Mouse (Mus musculus): Measurements from ENCODE around the gene Plpp4.

Plpp4 gene

DNA sequence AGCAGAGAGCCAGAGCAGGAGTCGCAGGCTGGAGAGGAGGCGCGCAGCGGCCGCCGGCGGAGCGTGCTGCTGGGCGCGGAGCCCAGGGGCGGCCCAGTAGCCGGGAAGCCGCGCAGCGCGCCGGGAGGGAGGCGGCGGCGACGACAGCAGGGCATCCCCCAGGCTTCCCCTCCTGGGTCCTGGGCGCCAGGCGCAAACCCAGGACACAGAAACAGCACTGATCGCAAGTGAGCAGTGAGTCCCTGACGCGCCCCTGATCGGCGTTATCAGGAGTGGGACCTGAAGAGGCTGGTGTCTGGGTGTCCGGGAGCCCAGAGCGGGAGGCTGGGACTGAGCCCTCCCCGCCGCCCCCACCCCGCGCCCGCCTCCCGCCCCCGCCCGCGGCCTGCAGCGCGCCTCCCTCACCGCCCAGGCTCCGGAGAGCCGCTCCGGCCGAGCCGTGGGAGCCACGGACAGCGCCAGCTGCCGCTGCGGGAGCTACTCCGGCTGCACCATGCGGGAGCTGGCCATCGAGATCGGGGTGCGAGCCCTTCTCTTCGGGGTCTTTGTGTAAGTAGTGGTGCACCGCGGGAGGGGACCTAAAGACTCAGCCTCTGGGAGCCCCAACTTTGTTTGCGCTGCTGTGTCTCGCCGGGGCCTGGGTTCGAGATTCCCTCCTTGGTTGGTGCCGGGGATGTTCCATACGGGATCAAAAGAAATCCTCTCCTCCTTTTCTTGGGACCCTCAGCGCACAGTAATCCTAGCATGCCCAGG, at the start of gene Plpp4:
Gene Plpp4 (plus strand): TSS at position 411 of the 753 bp plus-strand sequence.
- DNase-seq (ENCODE audit: low read depth): no peak

DNA sequence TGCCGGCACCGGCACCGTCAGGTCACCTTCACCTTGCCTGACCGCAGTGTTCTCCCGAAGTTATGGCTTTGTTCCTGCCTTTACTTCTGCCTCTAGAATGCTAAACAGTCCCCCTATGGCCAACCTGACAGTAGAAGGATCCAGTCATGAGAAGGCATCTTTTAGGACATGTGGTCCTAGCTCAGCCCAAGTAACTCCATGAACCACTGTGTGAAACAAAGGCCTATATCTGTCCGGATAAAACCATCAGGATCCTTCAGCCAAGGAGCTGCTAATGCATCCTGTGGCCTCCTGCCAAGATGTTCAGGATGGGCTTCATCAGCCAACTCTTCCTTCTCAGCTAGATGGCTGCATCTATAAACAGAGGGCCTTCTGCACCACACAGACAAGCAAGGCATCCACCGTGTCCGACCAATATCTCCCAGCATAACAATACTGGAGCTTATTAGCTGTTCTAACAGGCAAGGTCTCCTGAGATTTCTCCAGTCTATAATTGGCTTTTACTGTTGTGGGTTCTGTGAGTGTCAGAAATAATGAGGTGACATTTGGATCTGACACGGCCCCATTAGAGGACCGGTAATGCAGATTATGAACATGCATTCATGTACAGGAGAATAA, 40.8 kb upstream of the Plpp4 start:
- DNase-seq (ENCODE audit: low read depth): no peak

DNA sequence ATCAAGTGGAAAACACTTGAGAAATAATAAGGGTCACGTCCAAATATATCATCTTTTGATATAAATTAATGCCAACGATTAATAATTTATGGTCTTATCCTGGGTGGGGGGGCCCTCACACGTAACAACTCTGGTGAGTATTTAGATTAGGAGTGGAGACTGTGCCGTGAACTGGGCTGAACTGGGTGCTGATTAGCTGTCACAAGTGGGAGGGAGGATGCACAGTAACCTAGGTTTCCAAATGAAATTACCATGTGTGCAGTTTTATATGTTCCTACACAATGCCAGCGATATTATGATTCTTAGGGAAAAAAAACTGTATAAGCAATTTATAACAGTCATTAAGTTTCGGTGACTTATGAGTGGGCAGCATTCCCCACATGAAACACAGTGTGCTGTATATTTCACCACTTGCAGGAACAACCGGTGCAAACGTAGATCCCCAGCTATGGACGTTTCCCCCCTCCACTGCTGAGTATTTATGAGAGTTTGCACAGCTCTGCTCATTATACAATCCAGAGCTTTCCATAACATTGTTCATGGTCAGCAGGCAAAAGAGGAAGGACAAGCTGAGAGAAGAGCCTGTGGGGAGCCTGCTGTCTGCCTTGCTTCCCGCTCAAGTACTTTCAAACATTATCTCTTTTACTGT, 40.2 kb upstream of the Plpp4 start:
- no peak for DNase-seq (ENCODE audit: low read depth)

DNA sequence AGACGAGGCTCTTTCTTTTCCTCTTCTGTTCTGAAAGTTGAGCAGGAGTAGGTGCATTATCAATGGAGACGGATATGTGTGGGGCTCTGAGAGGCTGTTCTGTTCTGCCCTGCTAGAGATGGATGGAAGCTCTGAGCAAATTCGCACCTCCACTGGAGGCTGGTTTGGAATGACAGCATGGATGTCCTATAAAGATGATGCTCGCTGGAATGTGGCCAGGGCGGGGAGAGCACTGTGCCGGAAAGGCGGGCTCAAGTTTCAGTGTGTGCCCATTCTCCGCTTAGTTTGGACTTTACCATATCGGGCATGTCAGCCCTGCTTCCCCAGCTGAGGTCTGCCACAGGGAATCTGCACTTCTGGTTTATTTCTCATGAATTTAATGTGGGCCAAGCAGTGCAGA, 35.9 kb upstream of the Plpp4 start:
- DNase-seq (ENCODE audit: low read depth): no peak

DNA sequence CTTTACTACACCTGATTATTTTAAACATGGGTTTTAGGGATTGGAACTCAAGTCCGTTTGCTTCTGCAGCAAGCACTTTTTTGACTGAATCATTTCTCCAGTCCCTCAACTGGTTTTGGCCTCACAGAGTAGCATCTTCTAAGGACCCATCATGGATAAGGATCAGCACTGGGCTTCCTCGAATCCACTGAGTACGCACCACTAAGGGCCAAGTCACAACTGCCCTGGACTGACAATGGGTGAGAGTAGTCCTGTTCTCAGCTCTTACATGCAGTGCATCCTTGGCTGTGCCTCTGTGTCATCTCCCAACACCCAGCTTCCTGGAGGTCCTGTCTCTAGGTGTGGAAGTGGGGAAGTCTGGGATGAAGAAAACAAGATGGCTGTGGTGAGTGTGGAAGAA, 35.2 kb upstream of the Plpp4 start:
- no peak for DNase-seq (ENCODE audit: low read depth)

DNA sequence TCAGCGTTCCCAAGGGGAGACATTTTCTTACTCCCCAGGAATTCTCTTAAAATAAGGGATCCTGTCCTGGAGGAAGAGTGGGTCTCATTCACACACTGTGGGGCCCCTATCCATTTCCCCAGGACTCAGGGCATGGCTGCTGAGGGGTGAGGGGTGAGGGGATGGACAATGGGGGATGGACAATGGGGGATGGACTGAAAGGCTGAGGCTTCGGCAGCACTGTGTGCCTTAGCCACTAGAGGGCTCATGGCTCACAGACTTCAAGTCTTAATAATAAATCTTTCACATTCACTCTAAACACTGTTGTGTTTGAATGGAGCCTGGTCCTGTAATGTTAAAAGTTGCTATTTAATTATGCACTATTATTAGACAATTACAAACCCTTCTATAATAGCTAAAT, 21.4 kb upstream of the Plpp4 start:
- no peak for DNase-seq (ENCODE audit: low read depth)

DNA sequence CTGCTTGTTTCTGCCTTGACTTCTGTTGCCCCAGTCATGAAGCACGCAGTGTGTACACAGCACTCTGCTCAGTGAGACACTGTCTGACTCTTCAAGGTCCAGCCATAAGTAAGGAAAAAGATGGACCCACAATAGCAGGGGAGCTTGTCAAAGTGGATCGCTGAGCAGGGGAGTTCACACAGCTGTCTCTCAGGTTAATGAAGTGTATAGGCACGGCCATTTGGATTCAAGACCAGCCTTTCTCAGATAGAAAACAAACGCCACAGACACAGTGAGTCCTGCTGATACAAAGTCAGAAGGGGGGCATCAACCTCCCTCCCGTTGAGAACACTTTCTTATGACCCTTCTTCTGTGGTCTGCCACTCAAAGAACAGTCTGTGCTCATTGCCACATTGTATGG, 20.8 kb upstream of the Plpp4 start:
- DNase-seq (ENCODE audit: low read depth): no peak

DNA sequence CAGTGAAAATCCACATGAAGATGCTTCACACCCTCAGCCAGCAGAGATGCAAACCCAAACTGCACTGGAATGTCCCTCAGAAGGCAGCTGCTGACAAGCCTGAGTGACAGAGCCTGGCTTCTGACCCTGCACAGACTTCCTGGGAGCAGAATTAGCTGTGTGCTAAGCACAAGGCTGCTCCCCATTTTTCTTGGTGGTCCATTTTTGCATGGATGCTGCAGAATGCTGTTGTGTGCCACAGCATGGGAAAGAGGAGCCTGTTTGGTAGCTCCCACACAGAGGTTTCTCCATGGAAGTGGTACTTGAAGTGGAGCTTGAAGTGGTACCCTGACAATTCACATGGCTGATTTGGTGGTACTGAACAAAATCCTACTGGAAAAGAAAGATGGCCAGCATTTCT, 5.8 kb upstream of the Plpp4 start:
- no peak for DNase-seq (ENCODE audit: low read depth)

DNA sequence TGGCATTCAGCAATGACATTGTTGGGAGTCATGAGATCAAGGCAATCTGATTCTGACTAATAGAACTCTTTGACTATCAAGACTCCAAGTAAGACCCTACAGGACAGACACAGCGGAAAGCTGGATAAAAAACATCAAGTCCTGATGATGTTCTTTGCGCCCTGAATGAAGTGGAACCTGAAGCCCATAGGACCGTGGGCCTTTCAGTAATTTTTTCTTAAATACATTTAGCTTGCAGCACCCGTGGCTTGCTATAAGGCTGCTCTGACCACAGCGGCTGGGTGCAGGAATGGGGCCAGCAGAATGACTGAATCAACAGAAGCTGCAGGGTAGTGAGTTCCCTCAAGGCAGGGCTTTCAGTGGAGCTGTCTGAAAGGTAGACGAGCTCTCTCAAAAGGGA, 3.4 kb upstream of the Plpp4 start:
- DNase-seq (ENCODE audit: low read depth): no peak

DNA sequence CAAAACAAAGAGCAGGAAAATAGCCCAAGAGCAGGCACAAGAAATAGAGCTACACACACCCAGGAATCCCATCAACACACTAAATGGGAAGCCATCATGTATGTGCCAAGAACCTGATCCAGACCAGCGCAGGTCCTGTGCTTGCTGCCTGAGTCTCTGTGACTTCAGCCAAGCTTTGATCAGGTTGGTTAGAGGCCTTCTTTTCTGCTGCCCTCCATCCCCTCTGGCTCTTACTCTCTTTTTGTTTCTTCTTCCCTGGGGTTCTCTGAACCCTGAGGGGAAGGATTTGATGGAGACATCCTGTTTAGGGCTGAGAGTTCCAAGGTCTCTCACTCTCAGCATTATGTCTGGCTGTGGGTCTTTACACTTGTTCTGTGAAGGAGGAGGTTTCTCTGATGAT, 2.7 kb upstream of the Plpp4 start:
- no peak for DNase-seq (ENCODE audit: low read depth)

DNA sequence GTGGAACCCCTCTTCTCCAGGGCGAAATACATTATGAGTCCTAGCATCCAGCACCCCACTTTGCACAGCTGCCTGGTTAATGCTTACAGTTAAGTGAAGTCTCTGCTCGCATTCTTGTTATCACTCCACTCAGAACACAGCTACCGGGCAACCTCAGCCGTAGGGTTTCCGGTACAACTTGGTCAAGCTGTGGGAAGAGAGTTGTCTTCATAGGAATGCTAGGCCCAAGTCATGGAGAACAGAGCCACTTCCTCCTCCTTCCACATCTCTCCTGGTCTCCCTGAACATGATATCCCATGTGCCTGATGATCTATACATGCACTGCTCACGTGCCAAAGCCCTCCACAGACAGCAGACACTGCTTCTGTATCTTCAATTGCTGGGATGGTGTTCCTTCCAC, 1.4 kb upstream of the Plpp4 start:
- no peak for DNase-seq (ENCODE audit: low read depth)

DNA sequence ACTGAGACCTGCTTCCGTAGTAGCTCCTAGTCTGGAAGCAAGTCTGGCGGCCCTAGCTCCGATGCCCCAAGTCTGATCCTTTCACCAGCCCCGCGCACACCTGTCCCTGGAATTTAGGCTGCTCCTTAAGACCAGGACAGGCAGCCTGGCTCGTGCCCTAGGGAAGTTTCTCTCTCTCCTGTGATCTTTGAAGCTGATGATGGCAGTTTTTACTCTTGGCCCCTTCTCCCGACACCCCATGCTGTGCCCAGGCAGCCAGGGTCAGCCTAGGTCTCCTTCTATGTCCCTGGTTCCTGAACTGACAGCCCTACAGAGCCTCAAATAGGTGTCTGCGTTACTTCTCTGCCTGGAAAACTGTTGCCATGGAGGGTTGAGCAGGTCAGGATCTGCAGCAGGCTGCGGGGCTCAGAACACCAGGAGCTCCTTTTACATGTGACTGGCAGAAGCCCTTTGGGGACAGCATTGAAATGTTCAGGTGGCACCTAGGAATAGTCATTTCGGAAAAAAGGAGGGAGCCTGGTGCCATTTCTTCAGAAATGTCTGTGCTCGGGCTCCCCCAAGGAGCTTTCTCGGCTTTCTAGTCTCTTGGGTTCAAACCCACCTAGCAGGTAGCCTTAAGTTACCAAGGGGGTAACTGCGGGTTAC, 665 bp downstream of the Plpp4 start:
- no peak for DNase-seq (ENCODE audit: low read depth)

DNA sequence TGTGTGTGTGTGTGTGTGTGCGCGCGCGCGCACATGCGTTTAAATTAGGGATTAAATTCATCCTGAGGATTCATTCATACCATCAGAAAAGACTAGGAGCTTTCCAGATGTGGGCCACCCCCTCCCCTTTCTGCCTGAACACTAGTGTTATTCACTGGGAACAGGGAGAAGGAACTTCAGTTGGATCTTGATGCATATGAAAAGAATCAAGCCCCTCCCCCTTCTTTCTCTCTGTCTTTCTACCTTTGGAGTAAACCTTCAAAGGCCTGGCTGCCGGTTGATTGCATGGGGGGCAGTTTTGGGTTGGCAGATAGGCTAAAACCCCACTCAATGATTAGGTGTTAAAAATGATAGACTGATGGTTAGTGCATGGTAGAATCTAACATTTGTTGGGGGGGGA, 1.5 kb downstream of the Plpp4 start:
- no peak for DNase-seq (ENCODE audit: low read depth)

DNA sequence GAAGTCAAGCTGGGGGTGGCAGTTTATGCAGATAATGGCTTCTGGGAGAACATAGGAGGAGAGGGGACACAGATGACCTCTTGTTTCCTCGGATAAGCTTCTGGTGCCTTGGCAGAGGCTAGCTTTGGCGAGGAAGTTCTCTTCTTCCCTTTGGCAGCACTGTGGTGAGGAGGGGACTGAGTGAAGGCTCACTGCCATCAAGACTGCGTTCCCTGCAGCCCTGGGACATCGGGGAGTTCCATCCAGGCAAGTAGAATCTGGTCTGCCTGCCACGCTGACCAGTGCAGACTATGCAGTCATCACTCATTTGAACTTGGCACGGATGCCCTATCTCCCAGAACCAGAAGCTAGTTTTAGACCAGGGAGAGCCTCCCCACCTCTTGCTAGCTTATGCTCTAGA, 2.4 kb downstream of the Plpp4 start:
- no peak for DNase-seq (ENCODE audit: low read depth)

DNA sequence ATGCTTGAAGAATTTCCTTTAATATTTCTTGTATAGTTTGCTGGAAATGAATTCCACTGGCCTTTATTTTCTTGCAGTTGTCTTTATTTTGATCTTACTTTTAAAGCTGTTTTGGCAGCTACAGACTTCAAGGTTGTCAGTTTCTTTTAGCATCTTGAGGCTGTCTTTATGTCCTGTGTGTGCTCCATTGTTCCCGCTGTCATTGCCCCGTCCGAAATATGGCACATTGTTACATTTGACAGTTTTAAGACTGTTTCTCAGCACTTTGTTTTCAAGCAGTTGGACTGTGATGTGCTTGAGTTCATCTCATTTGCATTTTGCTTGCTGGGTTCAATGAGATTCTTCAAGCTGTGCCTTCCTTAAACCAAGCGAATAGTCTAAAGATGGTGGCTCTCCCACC, 17.0 kb downstream of the Plpp4 start:
- DNase-seq (ENCODE audit: low read depth): no peak

DNA sequence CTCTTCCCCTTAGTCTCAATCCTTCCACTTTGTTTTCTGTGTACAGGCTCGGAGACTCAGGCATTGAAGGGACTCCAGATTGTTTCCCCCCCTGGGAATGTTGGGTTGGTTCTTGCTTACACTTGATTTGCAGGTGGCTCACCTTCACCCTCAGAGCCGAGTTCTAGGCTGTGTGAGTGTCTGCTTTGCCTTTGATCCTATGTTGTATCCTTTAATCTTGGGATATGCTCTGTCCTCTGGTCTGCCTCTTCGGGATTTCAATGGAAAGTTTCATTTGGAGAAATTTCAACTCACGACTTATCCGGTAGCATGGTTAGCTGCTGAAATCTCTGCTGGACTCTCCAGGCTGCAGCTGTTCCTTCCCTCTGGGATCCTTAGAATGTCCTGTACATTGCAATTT, 17.9 kb downstream of the Plpp4 start:
- no peak for DNase-seq (ENCODE audit: low read depth)

DNA sequence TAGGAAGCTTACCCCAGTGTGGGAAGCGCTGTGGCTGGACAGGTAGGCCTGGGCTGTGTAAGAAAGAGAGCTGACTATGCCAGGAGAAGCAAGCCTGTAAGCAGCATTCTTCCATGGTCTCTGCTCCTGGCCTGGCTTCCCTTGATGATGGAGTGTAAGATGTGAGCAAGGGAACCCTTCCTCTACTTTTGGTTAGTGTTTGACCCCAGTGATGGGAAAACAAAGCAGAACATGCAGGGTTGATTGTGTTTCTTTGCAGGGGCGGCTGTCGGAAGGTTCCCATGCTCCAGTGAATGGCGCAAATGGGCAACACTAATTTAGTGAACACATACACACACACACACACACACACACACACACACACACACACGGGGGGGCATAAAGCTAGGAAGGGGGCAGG, 20.9 kb downstream of the Plpp4 start:
- no peak for DNase-seq (ENCODE audit: low read depth)

DNA sequence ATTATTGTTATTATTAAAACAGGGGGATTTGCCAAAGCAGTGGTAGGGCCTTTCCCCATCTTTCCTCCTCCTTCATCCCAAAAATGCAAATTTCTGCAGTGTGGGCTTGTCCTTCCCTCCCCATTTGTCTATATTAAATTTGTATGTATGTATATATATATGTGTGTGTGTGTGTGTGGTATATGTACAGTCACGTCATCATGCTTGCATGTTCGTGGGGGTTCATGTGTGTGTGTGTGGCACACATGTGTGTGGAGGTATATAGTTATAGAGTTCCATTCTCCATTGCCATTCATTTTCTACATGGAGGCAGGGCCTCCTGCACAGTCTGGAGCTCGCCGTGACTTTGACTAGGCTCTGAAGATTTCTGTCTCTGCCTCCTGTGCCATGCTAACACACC, 22.0 kb downstream of the Plpp4 start:
- DNase-seq (ENCODE audit: low read depth): no peak

DNA sequence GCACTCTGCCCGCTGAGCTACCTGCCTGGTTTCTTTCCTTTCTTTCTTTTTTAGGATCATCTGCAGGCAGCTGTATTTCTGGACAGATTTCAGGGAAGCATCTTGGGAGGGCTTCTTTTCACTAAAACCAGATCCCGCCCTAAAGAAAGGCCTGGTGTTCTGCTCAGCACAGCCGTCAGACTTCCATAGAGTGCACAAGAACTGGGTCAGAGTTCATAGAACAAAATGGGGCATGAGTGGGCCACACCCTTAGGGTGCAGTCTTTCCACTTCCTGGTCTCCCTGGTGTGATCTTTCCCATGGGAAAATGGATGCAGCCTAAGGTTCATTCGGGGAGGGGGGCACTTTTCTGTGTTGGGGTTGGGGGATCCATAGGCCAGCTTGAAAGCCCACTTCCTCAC, 22.4 kb downstream of the Plpp4 start:
- no peak for DNase-seq (ENCODE audit: low read depth)

DNA sequence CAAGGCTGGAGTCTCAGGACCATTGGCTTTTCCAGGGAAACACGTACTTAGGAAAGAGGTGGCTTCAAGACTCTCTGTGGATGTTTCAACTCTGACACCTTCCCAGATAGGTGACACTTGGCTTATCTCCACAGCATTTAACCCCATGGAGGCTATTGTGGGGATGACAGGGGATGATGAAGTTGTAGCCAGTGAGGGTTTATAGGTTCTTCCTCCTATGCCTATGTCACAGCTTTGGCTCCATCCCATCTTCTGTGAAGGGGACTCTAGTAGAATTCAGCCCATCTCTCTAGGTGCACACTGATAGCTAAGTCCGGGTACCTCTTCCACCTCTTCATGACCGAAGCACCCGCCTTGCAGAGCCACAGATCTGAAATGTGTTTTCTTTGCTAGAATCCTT, 25.1 kb downstream of the Plpp4 start:
- DNase-seq (ENCODE audit: low read depth): no peak

DNA sequence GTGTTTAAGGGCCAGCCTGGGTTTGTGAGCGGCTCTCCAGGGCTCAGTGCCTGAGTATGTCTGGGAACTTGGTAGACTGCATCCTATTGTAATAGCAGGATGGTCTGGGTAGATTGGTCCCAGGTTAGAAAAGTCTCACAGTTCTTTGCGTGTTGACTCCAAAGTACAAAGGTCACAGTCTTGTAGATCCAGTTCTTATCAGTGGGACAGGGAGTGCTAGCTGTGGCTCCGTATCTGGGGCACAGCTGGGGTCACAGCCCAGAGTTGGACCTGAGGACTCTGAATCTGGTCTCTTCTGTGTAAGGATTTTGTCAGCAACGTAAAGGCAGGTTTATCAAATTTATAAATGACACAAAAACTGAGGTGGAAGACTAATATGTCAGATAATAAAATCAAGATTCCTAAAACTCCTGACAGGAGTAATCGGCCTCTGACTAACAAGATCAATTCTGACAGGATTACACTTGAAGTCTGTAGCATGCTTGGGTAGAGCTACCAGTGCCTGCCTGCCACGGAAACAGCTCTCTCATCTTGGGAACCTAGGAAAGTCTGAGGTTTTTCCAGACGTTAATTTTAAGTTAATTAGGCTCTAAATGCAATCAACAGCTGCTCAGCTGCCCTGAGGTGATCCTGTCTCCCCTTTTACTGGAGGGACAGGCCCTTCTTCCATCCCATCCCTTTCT, 28.5 kb downstream of the Plpp4 start:
- DNase-seq (ENCODE audit: low read depth): no peak

DNA sequence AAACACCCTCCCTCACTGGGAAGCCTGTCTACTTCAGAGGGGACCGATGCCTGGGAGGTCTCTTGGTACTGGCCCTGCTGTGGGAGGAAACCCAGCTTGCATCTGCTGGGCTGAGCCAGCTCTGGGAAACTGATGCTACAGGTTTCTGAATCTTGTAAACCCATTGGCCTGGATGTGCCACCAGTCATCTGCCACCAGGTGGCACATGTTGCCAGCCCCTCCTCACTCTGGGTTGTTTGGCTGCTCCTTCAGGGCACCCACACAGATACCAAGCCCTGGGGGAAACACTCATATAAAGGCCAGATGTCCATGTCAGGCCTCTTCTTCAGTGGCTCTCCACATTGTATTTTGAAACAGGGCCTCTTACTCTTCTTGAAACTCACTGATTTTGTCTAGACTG, 36.4 kb downstream of the Plpp4 start:
- no peak for DNase-seq (ENCODE audit: low read depth)

DNA sequence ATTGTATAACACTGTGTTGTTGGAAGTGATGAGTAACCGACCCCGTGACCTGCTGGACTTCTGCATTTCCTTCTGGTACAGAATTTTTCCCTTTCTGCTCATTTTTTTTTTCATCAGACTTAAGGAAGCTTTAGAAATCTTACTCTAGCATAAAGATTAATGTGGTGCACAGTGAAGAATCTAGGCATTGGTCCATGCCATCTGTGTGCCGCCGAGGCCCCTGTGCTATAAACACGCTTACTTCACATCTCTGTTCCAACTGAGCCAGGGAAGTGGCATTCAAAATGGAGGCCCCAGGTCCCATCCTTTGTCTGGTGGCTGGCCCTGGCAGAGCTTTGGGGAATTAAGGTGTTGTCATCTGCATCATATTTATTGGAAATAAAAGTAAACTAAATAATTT, 44.8 kb downstream of the Plpp4 start:
- no peak for DNase-seq (ENCODE audit: low read depth)
